Mouse (Mus musculus) limb, embryonic 15.5 days (tissue): Measurements from ENCODE around the gene Sox10. TPM values are rescaled to one million over a fixed set of nuclear protein-coding genes. Genes with fewer than 3 reads are reported as not detected.

Experiments
- ATAC-seq: fragments of 200-750 bp; cut with Nextera tagmentation; 2 replicates; pipeline ENCODE4 v1.8.0; 2017; ENCODE audit warnings: low read depth, moderate TSS enrichment; ENCODE audit not compliant: insufficient number of reproducible peaks, low FRiP score, low TSS enrichment
- H3K27ac ChIP-seq: fragments of 300-500 bp; sonication (generic); 2 replicates; pipeline ENCODE4 v1.5.1; 2015; ENCODE audit warnings: moderate library complexity, mild to moderate bottlenecking, inconsistent platforms
- H3K27me3 ChIP-seq: fragments of 300-500 bp; sonication (generic); 2 replicates; pipeline ENCODE4 v1.6.1; 2015; ENCODE audit warnings: inconsistent platforms
- H3K36me3 ChIP-seq: fragments of 300-500 bp; sonication (generic); 2 replicates; pipeline ENCODE4 v1.6.1; 2015; ENCODE audit warnings: inconsistent platforms
- H3K4me1 ChIP-seq: fragments of 300-500 bp; sonication (generic); 2 replicates; pipeline ENCODE4 v1.6.1; 2015; ENCODE audit warnings: inconsistent platforms
- H3K4me2 ChIP-seq: fragments of 300-500 bp; sonication (generic); 2 replicates; pipeline ENCODE4 v1.6.1; 2015; ENCODE audit warnings: mild to moderate bottlenecking, inconsistent platforms
- H3K4me3 ChIP-seq: fragments of 300-500 bp; sonication (generic); 2 replicates; pipeline ENCODE4 v1.5.1; 2015; ENCODE audit warnings: mild to moderate bottlenecking, inconsistent platforms
- H3K9ac ChIP-seq: fragments of 300-500 bp; sonication (generic); 2 replicates; pipeline ENCODE4 v1.6.1; 2015; ENCODE audit warnings: inconsistent platforms
- H3K9me3 ChIP-seq: fragments of 300-500 bp; sonication (generic); 2 replicates; pipeline ENCODE4 v1.6.1; 2016; ENCODE audit warnings: inconsistent platforms
- WGBS: fragments of 180-500 bp; shearing (Covaris S2); methylation state at CpG from one replicate; pipeline ENCODE4 v1.1.7; 2015; 5-methylcytosine and 5-hydroxymethylcytosine counted together
- polyA plus RNA-seq: library from polyadenylated mRNA; unstranded; fragments of >200 nt; fragmentation: Nextera tagmentation; extraction: Ambion mirVana; gene quantifications from 2 replicates; pipeline ENCODE4 v1.2.1, GENCODE M21; 2015

Sox10 gene
- polyA plus RNA-seq, 1 experiment from 2014 or later, result 5.2 TPM

- Histone ChIP-seq H3K27ac (peak overlapping the region; percentile 69), H3K4me2 (no peak overlapping the region), H3K9me3 (no peaks in the 10 kb centered on the region), H3K4me1 (peaks cover 22% of the 10 kb centered on the region), H3K36me3 (peaks cover 46% of the 10 kb centered on the region), H3K27me3 (no peaks in the 10 kb centered on the region), H3K4me3 (no peak overlapping the region), H3K9ac (no peak overlapping the region)
- no peak for ATAC-seq
- 83% methylated on average over 9 of the region's 9 CpGs for WGBS
These were observed 30.4 kb downstream of the Sox10 start for GRCm38 (mm10) chr15:79134496-79135270.

GRCm38 (mm10) chr15:79133191-79133661, 31.8 kb downstream of the Sox10 start:
- Histone ChIP-seq H3K36me3 (peaks cover 58% of the 10 kb centered on the region), H3K9ac (no peak overlapping the region), H3K27me3 (no peaks in the 10 kb centered on the region), H3K9me3 (no peaks in the 10 kb centered on the region), H3K27ac (no peak overlapping the region), H3K4me3 (no peak overlapping the region), H3K4me1 (peaks cover 22% of the 10 kb centered on the region), H3K4me2 (no peak overlapping the region)
- no peak for ATAC-seq
- 82% methylated on average over 6 of the region's 6 CpGs for WGBS

GRCm38 (mm10) chr15:79131442-79131841, 33.6 kb downstream of the Sox10 start:
- H3K4me3 ChIP-seq, result no peak overlapping the region
- no peaks in the 10 kb centered on the region for H3K9me3 ChIP-seq
- WGBS, result 59% methylated on average over 7 of the region's 7 CpGs
- H3K27me3 ChIP-seq, result no peaks in the 10 kb centered on the region
- H3K27ac ChIP-seq, result 0 out of 2 replicates have a peak overlapping the region, but pooled peaks have one; percentile 33
- no peak for ATAC-seq
- H3K36me3 ChIP-seq, result peaks cover 76% of the 10 kb centered on the region
- no peak overlapping the region for H3K4me2 ChIP-seq
- H3K9ac ChIP-seq, result no peak overlapping the region
- peaks cover 22% of the 10 kb centered on the region for H3K4me1 ChIP-seq

GRCm38 (mm10) chr15:79130782-79131181, 34.3 kb downstream of the Sox10 start:
- no peak for ATAC-seq
- no peak overlapping the region for H3K4me3 ChIP-seq
- WGBS, result 78% methylated on average over 10 of the region's 10 CpGs

GRCm38 (mm10) chr15:79129311-79129710, 35.7 kb downstream of the Sox10 start:
- Histone ChIP-seq H3K4me3 (no peak overlapping the region), H3K9ac (no peak overlapping the region), H3K27ac (no peak overlapping the region), H3K27me3 (no peaks in the 10 kb centered on the region), H3K36me3 (peaks cover 92% of the 10 kb centered on the region), H3K4me2 (no peak overlapping the region), H3K4me1 (0 out of 2 replicates have a peak, but pooled peaks cover 4% of the 10 kb centered on the region), H3K9me3 (no peaks in the 10 kb centered on the region)
- WGBS, result 73% methylated on average over 7 of the region's 7 CpGs
- no peak for ATAC-seq

More at GRCm38 (mm10) chr15:79130782-79131181, 34.3 kb downstream of the Sox10 start:
- no peaks in the 10 kb centered on the region for H3K27me3 ChIP-seq
- H3K9me3 ChIP-seq, result no peaks in the 10 kb centered on the region
- peak overlapping the region; percentile 33; the same call in 1 of the 2 replicates for H3K27ac ChIP-seq
- peaks cover 82% of the 10 kb centered on the region for H3K36me3 ChIP-seq
- H3K4me1 ChIP-seq, result peaks cover 16% of the 10 kb centered on the region
- H3K4me2 ChIP-seq, result no peak overlapping the region
- H3K9ac ChIP-seq, result no peak overlapping the region

GRCm38 (mm10) chr15:79128208-79128607, 36.8 kb downstream of the Sox10 start:
- no peak for ATAC-seq
- Histone ChIP-seq H3K9me3 (no peaks in the 10 kb centered on the region), H3K4me2 (no peak overlapping the region), H3K27ac (no peak overlapping the region), H3K4me1 (0 out of 2 replicates have a peak, but pooled peaks cover 4% of the 10 kb centered on the region), H3K27me3 (no peaks in the 10 kb centered on the region), H3K9ac (no peak overlapping the region), H3K36me3 (peaks cover 95% of the 10 kb centered on the region), H3K4me3 (no peak overlapping the region)
- WGBS, result 92% methylated on average over 5 of the region's 5 CpGs

GRCm38 (mm10) chr15:79127101-79127500, 37.9 kb downstream of the Sox10 start:
- H3K27ac ChIP-seq, result no peak overlapping the region
- H3K9ac ChIP-seq, result no peak overlapping the region
- H3K27me3 ChIP-seq, result no peaks in the 10 kb centered on the region
- peaks cover 95% of the 10 kb centered on the region for H3K36me3 ChIP-seq
- 0 out of 2 replicates have a peak, but pooled peaks cover 4% of the 10 kb centered on the region for H3K4me1 ChIP-seq
- WGBS, result 94% methylated on average over 12 of the region's 12 CpGs
- no peak overlapping the region for H3K4me3 ChIP-seq
- ATAC-seq, result no peak
- no peak overlapping the region for H3K4me2 ChIP-seq
- no peaks in the 10 kb centered on the region for H3K9me3 ChIP-seq

- Histone ChIP-seq H3K9me3 (no peaks in the 10 kb centered on the region), H3K4me3 (no peak overlapping the region), H3K9ac (no peak overlapping the region), H3K4me1 (0 out of 2 replicates have a peak, but pooled peaks cover 4% of the 10 kb centered on the region), H3K27me3 (no peaks in the 10 kb centered on the region), H3K27ac (no peak overlapping the region), H3K36me3 (peaks cover 94% of the 10 kb centered on the region), H3K4me2 (no peak overlapping the region)
- ATAC-seq, result no peak
- 79% methylated on average over 13 of the region's 13 CpGs for WGBS
These were observed 38.7 kb downstream of the Sox10 start for GRCm38 (mm10) chr15:79126217-79126932.

- H3K27me3 ChIP-seq, result no peaks in the 10 kb centered on the region
- H3K4me2 ChIP-seq, result no peak overlapping the region
- no peaks in the 10 kb centered on the region for H3K4me1 ChIP-seq
- 76% methylated on average over 10 of the region's 10 CpGs for WGBS
- no peak overlapping the region for H3K4me3 ChIP-seq
- H3K27ac ChIP-seq, result no peak overlapping the region
- H3K36me3 ChIP-seq, result peaks cover 94% of the 10 kb centered on the region
- ATAC-seq, result no peak
- H3K9me3 ChIP-seq, result no peaks in the 10 kb centered on the region
- H3K9ac ChIP-seq, result no peak overlapping the region
These were observed 40.6 kb downstream of the Sox10 start for GRCm38 (mm10) chr15:79124331-79124875.

GRCm38 (mm10) chr15:79123751-79124150, 41.3 kb downstream of the Sox10 start:
- no peak for ATAC-seq
- H3K36me3 ChIP-seq, result peaks cover 97% of the 10 kb centered on the region
- H3K4me1 ChIP-seq, result no peaks in the 10 kb centered on the region
- H3K4me2 ChIP-seq, result no peak overlapping the region
- no peaks in the 10 kb centered on the region for H3K9me3 ChIP-seq
- H3K4me3 ChIP-seq, result no peak overlapping the region
- no peak overlapping the region for H3K9ac ChIP-seq
- no peaks in the 10 kb centered on the region for H3K27me3 ChIP-seq
- H3K27ac ChIP-seq, result no peak overlapping the region
- 87% methylated on average over 6 of the region's 6 CpGs for WGBS

GRCm38 (mm10) chr15:79122546-79122945, 42.5 kb downstream of the Sox10 start:
- 80% methylated on average over 13 of the region's 13 CpGs for WGBS

GRCm38 (mm10) chr15:79122119-79122518, 42.9 kb downstream of the Sox10 start:
- Histone ChIP-seq H3K4me3 (no peak overlapping the region), H3K27me3 (no peaks in the 10 kb centered on the region), H3K27ac (no peak overlapping the region), H3K4me2 (no peak overlapping the region), H3K36me3 (peaks cover 96% of the 10 kb centered on the region), H3K9me3 (no peaks in the 10 kb centered on the region), H3K4me1 (no peaks in the 10 kb centered on the region), H3K9ac (no peak overlapping the region)
- no peak for ATAC-seq
- 66% methylated on average over 4 of the region's 4 CpGs for WGBS

More at GRCm38 (mm10) chr15:79122546-79122945, 42.5 kb downstream of the Sox10 start:
- no peak for ATAC-seq
- Histone ChIP-seq H3K4me2 (no peak overlapping the region), H3K9ac (no peak overlapping the region), H3K4me1 (no peaks in the 10 kb centered on the region), H3K27ac (no peak overlapping the region), H3K27me3 (no peaks in the 10 kb centered on the region), H3K4me3 (no peak overlapping the region), H3K36me3 (peaks cover 96% of the 10 kb centered on the region), H3K9me3 (no peaks in the 10 kb centered on the region)
